Comparison of ENCODE assay signal across 10 mouse cellular contexts in the genomic region with DNA sequence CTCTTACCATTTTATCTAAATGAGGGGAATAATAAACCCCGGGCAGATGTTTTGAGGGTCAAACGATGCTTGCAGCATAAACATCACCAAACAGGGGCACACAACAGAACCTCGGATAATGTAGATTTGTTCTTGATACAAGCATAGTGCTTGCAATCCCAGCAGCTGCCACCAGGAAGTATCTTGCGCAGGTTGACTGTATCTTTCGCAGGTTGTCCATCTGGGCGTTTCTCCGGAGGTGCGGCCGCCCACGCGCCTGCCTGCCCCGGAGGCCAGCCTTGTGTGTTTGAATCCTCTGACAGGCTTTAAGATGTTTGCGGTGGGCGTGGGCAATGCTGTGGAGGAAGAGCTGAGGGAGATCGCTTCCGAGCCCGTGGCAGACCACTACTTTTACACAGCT. TPM values are rescaled to one million over a fixed set of nuclear protein-coding genes. Genes with fewer than 3 reads are reported as not detected.
DNase-seq lines count a peak whose midpoint lies in the region; ATAC-seq and TF ChIP-seq lines count a peak whose summit lies in the region.
"Had no signal": no experiment of that assay in that cellular context is flagged by ENCODE, and none has a peak within 500 bp of the region (broad histone marks: within the 10 kb centered on the region; RNA-seq: fewer than 3 reads in every experiment).

No protein-coding gene starts in this region.

- no peak overlapping the region for H3K4me3 ChIP-seq in hindbrain, postnatal 0 days (ENCODE audit: low read length)
- H3K4me3 ChIP-seq in hindbrain, embryonic 13.5 days, result no peak overlapping the region
- H3K4me3 ChIP-seq in kidney, embryonic 14.5 days (ENCODE audit: low read length), result no peak overlapping the region
- H3K4me3 ChIP-seq in olfactory bulb, adult 2 months (ENCODE audit: insufficient read depth, low read depth, low read length), result no peak overlapping the region

- TF ChIP-seq CTCF in hindbrain, postnatal 0 days (IDR thresholded peaks at IDR 0.05; ENCODE audit: low read depth), result peak; percentile 70
- TF ChIP-seq CTCF in olfactory bulb, adult 2 months (IDR thresholded peaks at IDR 0.05; ENCODE audit: insufficient read depth, low read depth, low read length), result peak; percentile 39; the same call in 1 of the 2 replicates

- no peaks in the 10 kb centered on the region for H3K27me3 ChIP-seq in hindbrain, postnatal 0 days (ENCODE audit: insufficient read depth, low read length)
- peaks cover 13% of the 10 kb centered on the region; the same call in 1 of the 2 replicates for H3K27me3 ChIP-seq in hindbrain, embryonic 13.5 days
- H3K27me3 ChIP-seq in kidney, embryonic 14.5 days (ENCODE audit: control insufficient read depth, insufficient read depth, low read length), result no peaks in the 10 kb centered on the region

- no peaks in the 10 kb centered on the region for H3K4me1 ChIP-seq in hindbrain, postnatal 0 days (ENCODE audit: insufficient read depth, low read length)
- H3K4me1 ChIP-seq in hindbrain, embryonic 13.5 days (replicated peaks), result 0 out of 2 replicates have a peak, but pooled peaks cover 6% of the 10 kb centered on the region
- H3K4me1 ChIP-seq in kidney, embryonic 14.5 days (ENCODE audit: control insufficient read depth, insufficient read depth, low read length), result 0 out of 2 replicates have a peak, but pooled peaks cover 2% of the 10 kb centered on the region
- H3K4me1 ChIP-seq in olfactory bulb, adult 2 months (ENCODE audit: control insufficient read depth, insufficient read depth, low read length), result no peaks in the 10 kb centered on the region

- peak; percentile 69 for DNase-seq in hindbrain, postnatal 0 days (ENCODE audit: low spot score)
- DNase-seq in A20 (ENCODE audit: low read depth, low spot score) (peak; percentile 66), R1 (ENCODE audit: low read depth, low spot score) (peak; percentile 81)
- DNase-seq in heart, adult 8-10 months (ENCODE audit: low spot score), result no peak

- ATAC-seq in hindbrain, postnatal 0 days, result no peak
- ATAC-seq in hindbrain, embryonic 13.5 days (ENCODE audit: low FRiP score), result no peak
- ATAC-seq in kidney, embryonic 14.5 days (ENCODE audit: low FRiP score, low TSS enrichment), result no peak
- ATAC-seq in monocyte, adult 5-6 weeks (replicated peaks; ENCODE audit: insufficient number of reproducible peaks, low FRiP score, low TSS enrichment, poor library complexity, severe bottlenecking), result no peak

- no peaks in the 10 kb centered on the region for H3K36me3 ChIP-seq in hindbrain, postnatal 0 days (ENCODE audit: insufficient read depth, low read length)
- no peaks in the 10 kb centered on the region for H3K36me3 ChIP-seq in hindbrain, embryonic 13.5 days
- H3K36me3 ChIP-seq in kidney, embryonic 14.5 days (ENCODE audit: control insufficient read depth, insufficient read depth, low read length), result no peaks in the 10 kb centered on the region

- H3K4me2 ChIP-seq in hindbrain, postnatal 0 days (ENCODE audit: low read depth, low read length), result no peak overlapping the region
- no peak overlapping the region for H3K4me2 ChIP-seq in hindbrain, embryonic 13.5 days
- H3K4me2 ChIP-seq in kidney, embryonic 14.5 days (replicated peaks; ENCODE audit: low read depth, low read length), result 0 out of 2 replicates have a peak overlapping the region, but pooled peaks have one; percentile 2

- TF ChIP-seq POLR2A in olfactory bulb, adult 2 months (IDR thresholded peaks at IDR 0.05; ENCODE audit: insufficient read depth, low read depth, low read length), result no peak

- WGBS in hindbrain, postnatal 0 days, result 45% methylated on average over 17 of the region's 17 CpGs
- WGBS in hindbrain, embryonic 13.5 days, result 59% methylated on average over 17 of the region's 17 CpGs
- WGBS in kidney, embryonic 14.5 days, result 39% methylated on average over 17 of the region's 17 CpGs
- 50% methylated on average over 17 of the region's 17 CpGs for WGBS in olfactory bulb, adult 2 months

- H3K9ac ChIP-seq in hindbrain, postnatal 0 days (replicated peaks; ENCODE audit: low read length), result no peak overlapping the region
- H3K9ac ChIP-seq in hindbrain, embryonic 13.5 days, result no peak overlapping the region
- H3K9ac ChIP-seq in kidney, embryonic 14.5 days (ENCODE audit: low read depth, low read length), result no peak overlapping the region

- H3K9me3 ChIP-seq in hindbrain, postnatal 0 days (ENCODE audit: low read length), result no peaks in the 10 kb centered on the region
- H3K9me3 ChIP-seq in hindbrain, embryonic 13.5 days, result no peaks in the 10 kb centered on the region
- no peaks in the 10 kb centered on the region for H3K9me3 ChIP-seq in kidney, embryonic 14.5 days (ENCODE audit: control insufficient read depth, low read length)

- no peak overlapping the region for H3K27ac ChIP-seq in hindbrain, postnatal 0 days
- no peak overlapping the region for H3K27ac ChIP-seq in hindbrain, embryonic 13.5 days
- no peak overlapping the region for H3K27ac ChIP-seq in kidney, embryonic 14.5 days (ENCODE audit: low read depth, low read length)
- no peak overlapping the region for H3K27ac ChIP-seq in olfactory bulb, adult 2 months (ENCODE audit: insufficient read depth, low read depth, low read length)

RNA-seq across cellular contexts. Expression of a gene that starts 8.3 kb away (rescaled TPM):
- 0.26 and 0.90 TPM in 2 replicates for total RNA-seq in hindbrain, postnatal 0 days (2014; rRNA removed)
- polyA plus RNA-seq in hindbrain, postnatal 0 days (2015; fragmentation: Nextera tagmentation; extraction: Ambion mirVana), result 0.71 and 1.2 TPM in 2 replicates
- polyA plus RNA-seq in hindbrain, embryonic 13.5 days (2015; fragmentation: Nextera tagmentation; extraction: Ambion mirVana), result 0.71 and 1.9 TPM in 2 replicates
- polyA plus RNA-seq in kidney, embryonic 14.5 days (2014; fragmentation: Nextera tagmentation; extraction: Ambion mirVana), result 0.41 and 0.44 TPM in 2 replicates
- not detected in 2 replicates for polyA plus RNA-seq in olfactory bulb, adult 2 months (2012; ENCODE audit: insufficient read depth, insufficient read length, low replicate concordance, missing spikeins)
- 0.39 to 0.96 TPM in 2 of 3 replicates, not detected in the other for total RNA-seq in monocyte, adult 5-6 weeks (2017)
- not detected for total RNA-seq in heart, adult 8-10 months (2022)
- polyA plus RNA-seq: large intestine, adult 2 months; neural tube, embryonic 11.5 days had no signal

RNA-seq across cellular contexts. Expression of a gene that starts 39.6 kb away (rescaled TPM):
- total RNA-seq in hindbrain, postnatal 0 days (2014; rRNA removed), result 42.8 and 71.4 TPM in 2 replicates
- 40.8 and 43.1 TPM in 2 replicates for polyA plus RNA-seq in hindbrain, postnatal 0 days (2015; fragmentation: Nextera tagmentation; extraction: Ambion mirVana)
- polyA plus RNA-seq in hindbrain, embryonic 13.5 days (2015; fragmentation: Nextera tagmentation; extraction: Ambion mirVana), result 29.4 and 31.4 TPM in 2 replicates
- polyA plus RNA-seq in kidney, embryonic 14.5 days (2014; fragmentation: Nextera tagmentation; extraction: Ambion mirVana), result 19.7 and 29.5 TPM in 2 replicates
- polyA plus RNA-seq in olfactory bulb, adult 2 months (2012; ENCODE audit: insufficient read depth, insufficient read length, low replicate concordance, missing spikeins), result 435 TPM in 1 of 2 replicates, not detected in the other
- 420 to 631 TPM (median 540 TPM) in 3 replicates for total RNA-seq in monocyte, adult 5-6 weeks (2017)
- total RNA-seq in heart, adult 8-10 months (2022), result 10 to 100 TPM in 3 of 4 experiments, 1 to 10 TPM in 1; 9.9 to 35.1 (median 12.5) TPM
